Mouse (Mus musculus) adrenal gland, adult 2 months (tissue): ENCODE measurements at regions not wholly inside any gene's neighbourhood (a gene's known extent, or its start where the extent isn't known, plus 50 kb on each side); places are given as distances from the start of the nearest gene placed in this dataset.
"Not testable (repeated sequence)": the region's sequence is repeated elsewhere in the genome, so short reads cannot be mapped to it uniquely, and the experiment has no call there.

Source experiments
- DNase-seq: peaks from one replicate; pipeline ENCODE4 v3.0.0; 2021

DNA sequence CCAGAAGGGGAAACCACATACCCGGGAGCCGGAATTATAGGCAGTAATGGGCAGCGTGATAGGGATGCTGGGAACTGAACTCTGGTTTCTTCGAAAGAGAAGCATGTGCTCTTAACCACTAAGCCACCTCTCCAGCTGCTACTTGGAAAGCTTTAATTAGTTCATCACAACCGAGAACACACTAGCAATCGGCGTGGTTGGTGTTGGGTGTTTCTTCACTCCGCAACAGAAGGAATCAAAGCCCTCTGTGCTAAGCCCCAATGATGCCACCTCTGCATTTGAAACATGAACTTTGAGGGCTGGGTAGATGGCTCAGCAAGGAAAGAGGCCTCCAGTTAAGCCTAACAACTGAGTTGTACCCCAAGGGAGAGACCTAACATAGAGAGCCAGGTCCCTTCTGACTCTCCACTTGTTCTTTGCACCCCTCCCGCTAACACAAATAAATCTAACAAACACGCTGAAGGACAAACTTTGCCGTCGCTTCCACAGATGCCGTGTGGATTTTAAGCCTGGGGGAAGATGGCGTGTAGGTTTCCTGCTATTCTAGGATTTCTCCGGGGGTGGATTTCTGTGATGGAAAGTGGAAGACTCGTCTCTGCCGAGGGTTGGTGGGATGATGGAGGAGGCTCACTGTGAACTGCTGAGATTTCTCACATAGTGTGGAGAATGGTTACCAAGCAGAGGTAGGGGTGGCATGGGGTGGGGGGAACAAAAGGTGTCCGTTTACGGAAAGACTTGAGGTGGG, 257.4 kb downstream of the Diras2 start:
- DNase-seq = no peak

DNA sequence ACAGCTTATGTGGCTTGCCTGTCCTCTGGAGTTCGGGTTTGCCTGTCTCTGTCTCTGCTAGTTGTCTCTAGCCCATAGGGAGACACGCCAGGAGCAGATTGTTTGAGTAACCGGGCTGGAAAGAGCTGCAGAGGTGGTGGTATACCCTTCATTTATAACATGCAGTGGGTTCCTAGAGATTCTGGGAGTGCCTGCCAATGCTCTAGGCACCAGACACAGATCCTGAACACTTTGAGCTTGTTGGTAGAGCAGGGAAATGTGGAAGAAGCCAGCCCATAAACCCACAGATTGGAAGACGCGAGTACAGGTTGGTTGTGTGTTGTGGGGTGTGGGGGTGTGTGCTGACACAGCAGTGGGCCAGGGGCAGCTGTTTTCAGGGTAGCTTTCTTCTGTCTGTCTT, 255.9 kb downstream of the Diras2 start:
- DNase-seq = no peak

DNA sequence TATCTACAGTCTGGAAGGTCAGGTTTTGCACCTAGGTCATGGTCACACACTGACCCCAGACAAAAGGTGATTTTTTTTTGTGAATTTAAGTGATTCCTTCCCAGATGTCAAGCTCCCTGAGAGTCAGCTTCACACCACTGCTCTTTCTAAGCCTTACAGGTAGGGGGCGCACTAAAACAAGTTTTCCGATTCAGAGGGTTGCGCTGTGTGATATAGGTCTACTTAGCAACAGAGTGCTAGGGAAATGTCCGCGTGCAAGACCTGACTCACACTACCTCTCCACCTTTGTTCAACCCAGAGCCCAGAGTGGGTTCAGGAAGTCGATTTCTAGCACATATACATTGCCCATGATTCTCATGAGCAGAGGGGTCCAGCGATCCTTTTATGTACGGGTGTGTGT, 255.4 kb downstream of the Diras2 start:
- peak; percentile 44 for DNase-seq

DNA sequence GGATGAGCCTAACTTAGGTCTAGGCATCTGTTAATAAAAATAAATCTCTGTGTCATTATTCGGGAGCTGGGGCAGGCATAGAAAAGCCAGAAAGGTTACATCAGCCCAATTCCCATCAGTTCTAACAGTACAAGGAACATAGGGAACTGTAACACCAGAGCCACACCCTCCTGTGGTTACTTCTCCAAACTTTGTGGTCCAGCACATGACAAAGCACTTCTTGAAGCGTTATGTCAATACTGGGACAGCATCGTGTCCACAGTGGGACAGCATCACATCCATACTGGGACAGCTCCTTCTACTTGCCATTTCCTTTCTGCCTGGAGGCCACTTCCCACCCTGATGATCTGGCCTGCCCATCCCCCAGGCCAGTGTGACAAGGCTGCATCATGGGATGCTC, 253.9 kb downstream of the Diras2 start:
- no peak for DNase-seq

DNA sequence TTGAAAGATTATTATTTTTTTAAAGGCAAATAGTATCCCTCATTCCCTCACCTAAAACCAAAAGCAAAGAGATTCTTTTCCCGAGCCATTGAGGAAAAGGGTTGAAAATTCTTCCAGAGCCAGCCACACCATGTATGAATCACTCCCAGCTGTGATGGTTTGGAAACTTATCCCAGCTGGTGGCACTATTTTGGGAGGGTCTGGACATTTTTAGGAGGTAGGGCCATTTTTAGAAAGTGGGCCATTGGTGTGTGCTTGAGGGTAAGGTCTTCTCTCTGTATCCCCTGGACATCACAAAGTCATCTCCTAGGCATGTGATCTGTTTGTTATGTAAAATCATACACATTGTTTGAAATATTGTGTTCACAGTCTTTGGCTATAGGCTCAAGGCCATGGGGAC, 252.2 kb downstream of the Diras2 start:
- DNase-seq = no peak

DNA sequence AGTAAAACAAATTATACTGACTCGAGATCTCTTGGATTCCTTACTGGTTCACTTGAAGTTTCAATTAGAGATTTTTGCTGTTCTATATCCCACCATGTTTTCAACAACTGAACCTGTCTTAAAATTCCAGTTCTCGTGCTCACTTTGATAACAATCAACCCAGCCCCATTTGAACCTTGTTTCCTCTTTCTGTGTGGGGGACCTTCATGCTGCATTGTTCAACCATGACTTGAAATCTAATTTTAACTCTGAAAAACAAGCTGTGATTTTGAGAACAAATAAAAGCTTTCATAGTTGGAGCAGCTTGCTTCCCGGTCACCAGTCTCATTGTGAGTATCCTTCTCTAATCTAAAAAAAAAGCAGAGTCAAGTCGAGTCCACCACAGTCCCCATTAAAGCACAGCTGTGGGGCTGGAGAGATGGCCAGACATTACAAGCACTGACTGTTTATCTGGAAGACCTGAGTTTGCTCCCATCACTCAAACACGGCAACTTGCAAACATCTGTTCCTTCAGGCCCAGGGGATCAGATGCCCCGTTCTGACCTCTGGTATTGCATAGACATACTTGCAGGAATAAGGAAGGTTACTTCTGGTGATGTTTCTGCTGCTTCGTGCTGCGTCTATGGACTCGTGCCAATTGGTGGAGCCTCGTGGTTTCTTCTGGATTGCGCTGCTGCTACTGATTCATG, 251.7 kb downstream of the Diras2 start:
- no peak for DNase-seq

DNA sequence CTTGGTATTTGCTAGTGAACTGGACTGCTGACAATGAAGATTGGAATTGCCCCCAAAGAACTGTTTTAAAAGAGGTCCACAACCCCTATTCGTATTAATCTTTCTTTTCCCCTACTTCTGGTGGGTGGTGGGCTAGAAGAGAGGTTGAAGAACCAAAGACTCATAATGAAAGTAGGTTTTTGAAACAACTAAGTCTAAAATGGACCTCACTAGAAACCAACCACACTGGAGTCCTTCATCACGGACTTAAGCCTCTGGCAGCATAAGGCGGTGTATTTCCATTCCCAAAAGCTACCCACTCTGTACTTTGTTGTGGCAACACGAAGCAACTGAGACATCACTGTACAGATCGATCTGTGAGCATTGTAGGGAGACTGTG, 251.1 kb downstream of the Diras2 start:
- DNase-seq = no peak

DNA sequence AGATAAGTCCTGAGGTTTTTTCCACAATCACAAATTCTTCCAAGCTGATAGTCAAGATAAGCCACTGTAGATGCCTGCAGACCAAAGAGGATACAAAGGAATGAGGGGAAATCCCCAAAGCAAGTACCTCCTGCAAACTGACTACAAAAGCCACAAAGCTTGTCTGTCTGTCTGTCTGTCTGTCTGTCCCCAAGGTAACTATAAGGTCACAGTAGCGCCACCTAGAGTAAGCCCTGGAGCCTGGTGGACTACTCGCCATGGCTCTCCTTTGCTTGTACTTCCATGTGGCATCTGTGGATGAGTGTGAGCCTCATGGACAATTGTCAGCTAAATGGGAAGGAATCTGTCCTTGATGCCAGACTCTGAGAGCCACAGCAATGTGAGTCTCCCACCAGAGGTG, 249.8 kb downstream of the Diras2 start:
- no peak for DNase-seq

DNA sequence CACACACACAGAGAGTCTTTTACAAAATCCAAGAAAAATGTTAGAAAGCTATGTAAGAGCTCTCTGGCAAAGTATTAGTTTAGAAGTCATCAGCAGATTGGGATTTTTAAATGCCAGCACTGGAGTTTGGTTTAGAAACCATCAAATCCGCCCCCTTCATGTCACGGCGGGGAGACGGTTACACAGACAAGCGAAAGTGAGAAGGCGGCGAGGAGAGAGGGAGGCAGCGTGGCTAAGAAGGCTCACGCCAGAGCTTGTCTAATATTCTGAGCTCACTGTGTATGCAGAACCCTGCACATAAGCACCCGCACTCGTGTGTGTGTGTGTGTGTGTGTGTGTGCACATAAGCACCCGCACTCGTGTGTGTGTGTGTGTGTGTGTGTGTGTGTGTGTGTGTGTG, 248.6 kb downstream of the Diras2 start:
- DNase-seq = no peak

DNA sequence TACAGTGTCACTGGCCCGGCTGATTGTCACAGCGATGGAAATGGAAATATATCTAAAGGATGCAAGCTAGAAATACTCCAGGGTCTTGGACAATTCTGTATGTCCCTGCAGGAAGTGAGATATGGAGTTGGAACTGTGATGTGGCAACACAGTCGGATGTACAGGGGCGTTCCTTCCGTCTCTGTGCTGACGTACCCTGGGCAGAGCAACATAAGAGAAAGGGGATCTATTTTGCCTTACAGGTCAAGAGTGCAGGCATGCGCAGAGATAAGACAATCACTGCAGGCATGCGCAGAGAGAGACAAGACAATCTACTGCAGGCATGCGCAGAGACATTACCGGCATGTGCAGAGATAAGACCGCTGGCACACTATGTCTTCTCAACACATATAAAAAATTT, 247.6 kb downstream of the Diras2 start:
- no peak for DNase-seq

DNA sequence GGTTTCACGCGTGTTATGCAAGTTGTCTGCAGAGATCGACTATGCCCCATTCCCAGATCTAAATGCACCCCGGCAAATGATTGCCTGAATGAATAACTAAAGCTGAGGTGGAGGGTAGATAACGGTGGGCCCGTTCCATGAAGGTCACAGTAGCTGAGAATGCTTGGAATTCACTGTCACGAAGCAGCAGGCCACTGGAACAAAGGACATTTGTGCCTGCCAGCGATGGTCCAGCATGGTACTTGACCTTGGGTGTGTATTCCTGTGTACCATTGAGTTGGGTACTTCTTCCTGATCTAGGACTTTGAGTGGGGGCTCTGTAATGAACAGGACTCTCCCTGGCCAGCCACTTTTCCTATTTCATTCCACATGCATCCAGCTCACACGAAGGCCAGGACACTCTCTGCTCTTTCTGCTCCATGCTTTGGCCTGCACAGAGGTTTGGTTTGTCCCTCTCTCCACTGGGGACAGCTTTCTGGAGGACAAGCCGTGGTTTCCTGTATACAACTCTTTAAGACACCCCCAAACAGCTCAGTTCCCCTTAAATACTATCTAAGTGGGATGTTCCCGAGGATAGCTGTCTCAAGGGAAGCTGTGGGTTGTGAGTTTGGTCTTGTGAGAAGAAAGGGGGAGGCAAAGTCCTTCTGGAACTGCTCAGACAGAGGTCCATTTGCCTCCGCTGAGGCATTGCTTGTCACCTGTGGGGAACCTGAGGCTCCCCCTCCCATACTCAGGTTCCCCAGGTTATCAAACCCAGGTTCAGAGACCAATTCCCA, 246.9 kb downstream of the Diras2 start:
- no peak for DNase-seq

DNA sequence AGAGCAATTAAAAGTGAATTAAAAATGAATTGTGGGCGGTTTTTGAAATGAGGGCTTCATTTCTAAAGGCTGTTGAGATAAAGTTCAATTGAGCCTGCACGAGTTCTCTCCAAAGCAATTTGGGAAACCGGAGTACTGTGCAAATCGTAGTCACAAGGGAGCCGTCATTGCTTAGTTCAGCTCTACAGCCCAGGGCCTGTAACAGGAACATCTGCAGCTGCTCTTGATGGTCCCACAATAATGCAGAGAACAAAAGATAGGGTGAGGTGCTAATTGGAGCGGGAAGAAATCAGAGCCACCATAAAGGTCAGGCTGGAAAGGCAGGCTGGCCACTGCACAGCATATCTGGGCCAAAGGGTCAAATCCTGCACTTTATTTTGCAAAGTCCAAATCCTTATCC, 242.7 kb downstream of the Diras2 start:
- DNase-seq = no peak

DNA sequence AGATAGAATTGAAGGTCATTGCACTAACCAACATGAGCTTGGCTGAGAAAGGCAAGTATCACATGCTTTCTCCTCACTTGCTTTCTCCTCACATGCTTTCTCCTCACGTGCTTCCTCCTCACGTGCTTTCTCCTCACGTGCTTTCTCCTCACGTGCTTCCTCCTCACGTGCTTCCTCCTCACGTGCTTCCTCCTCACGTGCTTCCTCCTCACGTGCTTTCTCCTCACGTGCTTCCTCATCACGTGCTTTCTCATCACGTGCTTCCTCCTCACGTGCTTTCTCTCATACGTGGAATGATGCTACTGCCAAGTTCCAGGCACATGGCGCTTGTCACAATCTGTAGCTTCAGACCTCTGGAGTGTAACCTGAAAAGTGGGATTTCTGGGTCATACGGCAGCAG, 235.2 kb downstream of the Diras2 start:
- DNase-seq = no peak

DNA sequence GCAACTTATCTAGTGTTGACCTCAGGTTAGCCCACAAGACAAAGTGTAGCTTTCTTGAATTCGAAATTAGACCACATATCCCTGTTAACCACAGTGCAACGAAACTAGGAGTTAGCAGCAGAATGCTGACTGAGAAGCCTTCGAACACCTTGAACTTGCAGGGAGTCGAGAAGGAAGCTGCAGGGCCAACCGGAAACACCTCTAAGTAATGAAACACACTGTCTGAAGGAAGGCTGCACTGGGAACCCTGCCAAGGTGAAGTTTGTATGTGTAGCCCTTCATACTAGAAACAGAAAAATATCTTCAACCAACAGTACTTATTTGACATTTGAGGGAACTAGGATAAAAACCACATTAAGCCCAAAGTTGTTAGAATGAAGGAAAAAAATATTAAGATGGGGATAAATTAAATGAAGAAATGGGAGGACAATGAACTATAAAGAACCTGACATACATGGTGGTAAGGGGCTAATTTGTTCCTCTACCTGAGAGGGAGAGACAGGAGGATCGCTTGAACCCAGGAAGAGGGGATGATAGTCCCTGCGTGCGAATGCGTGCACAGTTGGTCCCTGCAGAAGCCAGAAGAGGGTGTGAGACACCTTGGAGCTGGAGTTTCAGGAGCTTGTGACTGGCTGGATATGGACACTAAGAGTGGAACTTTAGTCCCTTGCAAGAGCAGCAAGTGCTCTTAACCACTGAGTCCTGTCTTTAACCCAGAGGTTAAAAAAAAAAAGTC, 234.4 kb downstream of the Diras2 start:
- DNase-seq = no peak

DNA sequence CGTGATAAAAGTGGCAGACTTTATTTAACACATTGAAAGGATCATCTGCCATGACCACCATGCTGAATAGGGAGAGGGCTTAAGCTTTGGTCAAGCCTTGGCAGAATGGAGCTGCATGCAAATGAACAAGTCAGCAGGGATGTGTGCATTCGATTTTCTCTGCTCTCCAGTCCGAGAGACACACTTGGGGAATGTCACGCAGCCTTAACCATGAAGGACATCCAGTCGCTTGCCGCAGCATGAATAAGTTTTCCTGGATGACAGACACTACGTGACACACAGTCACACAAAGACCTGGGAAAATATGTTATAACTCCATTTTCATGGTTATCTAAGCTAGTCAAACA, 233.8 kb downstream of the Diras2 start:
- DNase-seq = no peak

DNA sequence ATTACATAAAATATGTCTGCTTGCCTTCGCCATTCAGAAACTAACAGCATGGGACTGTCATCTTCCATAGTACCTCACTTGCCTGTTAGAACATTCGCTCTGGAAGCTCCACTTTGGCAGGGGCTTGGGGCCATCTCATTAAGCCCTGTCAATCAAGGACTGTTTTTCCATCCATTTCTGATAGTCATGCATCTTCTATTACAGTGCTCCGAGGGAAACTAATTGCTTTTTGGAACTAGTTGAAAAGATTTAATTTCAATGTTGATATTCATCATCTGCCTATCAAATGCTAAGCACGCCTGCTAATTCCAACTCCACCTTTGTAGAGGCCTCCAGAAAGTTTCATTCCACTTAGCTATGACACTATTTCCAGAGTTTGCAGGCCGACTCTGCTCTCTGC, 232.7 kb downstream of the Diras2 start:
- DNase-seq = no peak

DNA sequence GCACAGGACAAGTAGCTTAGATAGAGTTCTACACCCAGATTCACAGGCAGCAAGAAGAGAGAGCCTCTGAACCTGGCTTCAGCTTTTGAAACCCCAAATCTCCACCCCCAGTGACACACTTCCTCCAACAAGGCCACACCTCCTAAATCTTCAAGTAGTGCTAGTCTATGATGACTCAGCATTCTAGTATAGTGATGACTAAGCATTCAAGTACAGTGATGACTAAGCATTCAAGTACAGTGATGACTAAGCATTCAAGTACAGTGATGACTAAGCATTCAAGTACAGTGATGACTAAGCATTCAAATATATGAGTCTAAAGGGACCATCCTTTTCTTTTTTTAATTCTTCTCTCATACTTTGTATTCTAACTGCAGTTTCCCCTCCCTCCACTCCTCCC, 225.8 kb downstream of the Diras2 start:
- not testable (repeated sequence) for DNase-seq

DNA sequence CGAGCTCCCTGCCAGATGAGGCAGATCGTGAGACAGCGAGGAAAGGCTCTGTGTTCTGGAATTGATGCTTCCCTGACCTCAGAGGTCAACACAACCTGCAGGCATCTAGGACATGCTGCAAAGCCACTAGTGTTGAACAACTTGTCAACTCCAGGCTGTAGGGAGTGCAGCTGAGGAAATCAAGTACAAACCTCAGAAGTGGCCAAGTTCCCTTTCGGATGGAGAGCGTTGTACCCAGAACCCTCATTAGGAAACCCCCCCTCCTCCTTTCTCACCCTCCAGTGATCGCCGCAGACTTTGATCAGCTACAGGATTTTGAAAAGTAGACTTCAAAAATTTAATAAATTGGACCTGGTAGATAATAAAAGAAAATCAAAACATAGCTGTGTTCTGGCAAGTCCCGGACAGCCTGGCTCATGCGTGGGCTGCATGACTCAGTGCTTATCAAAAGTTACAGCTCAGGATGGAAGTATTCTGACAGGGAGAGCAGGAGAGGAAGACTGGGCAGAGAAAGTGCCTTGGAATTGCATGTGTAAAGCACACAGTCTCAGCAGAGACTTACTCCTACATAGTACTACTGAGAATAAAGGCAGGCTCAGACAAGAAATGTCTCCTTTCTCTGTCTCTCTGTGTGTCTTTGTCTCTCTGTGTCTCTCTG, 224.2 kb downstream of the Diras2 start:
- DNase-seq = peak; percentile 48

DNA sequence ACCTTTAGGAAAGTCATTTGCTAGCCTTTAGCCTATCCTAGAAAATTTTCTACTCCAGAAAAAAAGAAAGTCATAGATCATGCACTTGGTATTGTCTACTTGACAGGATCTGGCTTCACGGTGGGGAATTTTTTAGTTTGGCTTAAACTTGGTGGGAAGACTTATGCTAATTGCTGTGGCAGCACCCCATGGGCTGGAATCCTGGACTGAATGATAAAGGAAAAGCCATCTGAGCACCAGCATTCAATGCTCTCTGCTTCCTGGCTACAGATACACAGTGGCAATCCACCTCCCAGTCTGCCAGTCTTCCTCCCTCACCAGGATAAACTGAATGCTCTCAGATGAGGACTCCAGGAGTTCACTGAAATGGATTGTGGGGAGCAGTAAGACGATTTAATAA, 220.1 kb downstream of the Diras2 start:
- DNase-seq = no peak

DNA sequence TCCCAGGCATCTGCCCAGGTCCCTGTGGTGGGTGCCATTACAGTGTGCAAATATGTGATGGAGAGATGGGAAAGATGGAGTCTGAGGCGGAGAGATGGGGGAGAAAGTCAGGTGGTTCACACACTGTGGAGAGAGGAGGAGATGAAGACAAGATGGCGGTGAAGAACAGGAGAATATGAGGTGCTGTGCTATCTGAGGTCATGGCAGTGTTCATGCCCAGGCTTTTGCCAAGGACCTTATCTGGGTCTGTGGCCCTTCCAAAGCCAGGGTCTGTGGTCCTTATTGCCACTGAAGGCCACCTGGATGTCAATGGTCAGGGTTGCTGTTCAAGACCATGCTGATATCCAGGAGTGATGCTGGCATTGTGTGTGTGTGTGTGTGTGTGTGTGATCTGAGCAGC, 212.8 kb downstream of the Diras2 start:
- DNase-seq = no peak

DNA sequence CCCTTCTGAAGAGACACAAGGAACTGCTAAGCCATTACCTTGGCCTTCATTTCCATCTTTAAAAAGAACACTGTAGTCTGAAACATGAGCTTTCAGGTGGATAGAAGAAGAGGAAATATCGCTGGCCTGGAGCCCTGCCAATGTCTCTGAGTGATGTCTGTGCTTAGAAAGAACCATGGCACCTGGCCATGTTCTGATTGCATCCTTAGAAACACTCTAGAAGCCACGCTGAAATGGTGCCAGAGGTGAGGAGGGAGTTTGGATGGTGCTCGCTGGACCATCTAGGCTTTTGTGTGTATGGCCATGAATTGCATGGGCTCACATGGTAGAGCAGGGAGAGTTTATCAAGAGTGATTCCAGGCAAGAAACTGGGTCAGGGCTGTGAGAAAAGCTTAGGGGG, 207.4 kb downstream of the Diras2 start:
- no peak for DNase-seq

DNA sequence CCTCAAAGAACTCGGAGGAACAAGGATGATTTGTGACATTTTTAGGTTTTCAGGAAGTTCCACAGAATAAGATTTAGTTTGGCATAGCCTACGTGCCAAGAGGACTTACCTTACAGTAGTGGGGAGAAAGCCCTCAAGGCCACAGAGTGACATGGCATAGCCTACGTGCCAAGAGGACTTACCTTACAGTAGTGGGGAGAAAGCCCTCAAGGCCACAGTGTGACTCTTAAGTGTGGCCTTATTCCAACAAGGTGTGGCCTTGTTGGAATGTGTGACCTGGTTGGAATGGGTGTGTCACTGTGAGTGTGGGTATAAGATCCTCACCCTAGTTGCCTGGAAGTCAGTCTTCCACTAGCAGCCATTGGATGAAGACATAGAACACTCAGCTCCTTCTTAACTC, 206.7 kb downstream of the Diras2 start:
- DNase-seq = not testable (repeated sequence)
